Mouse (Mus musculus) midbrain, postnatal 0 days (tissue): ENCODE measurements around the gene Lrrfip1. TPM values are rescaled to one million over a fixed set of nuclear protein-coding genes. Genes with fewer than 3 reads are reported as not detected.
A peak's percentile ranks its signal among the peaks of the same experiment; 100 is the strongest.

Experiments
- ATAC-seq: fragments of 200-750 bp; cut with Nextera tagmentation; 2 replicates; pipeline ENCODE4 v1.8.0; 2017; ENCODE audit warnings: moderate number of reproducible peaks, mild to moderate bottlenecking, moderate TSS enrichment, moderate library complexity; ENCODE audit not compliant: low FRiP score
- DNase-seq: peaks from one replicate; pipeline ENCODE4 v3.0.0-alpha.2; 2015; ENCODE audit warnings: low spot score
- H3K27ac ChIP-seq: fragments of 300-500 bp; sonication (generic); 2 replicates; pipeline ENCODE4 v1.5.1; 2014; ENCODE audit warnings: low read depth, mild to moderate bottlenecking, low read length, mixed read lengths
- H3K27me3 ChIP-seq: fragments of 300-500 bp; sonication (generic); 2 replicates; pipeline ENCODE4 v1.6.1; 2014; ENCODE audit warnings: low read length, control low read depth, mixed read lengths; ENCODE audit not compliant: insufficient read depth
- H3K36me3 ChIP-seq: fragments of 300-500 bp; sonication (generic); 2 replicates; pipeline ENCODE4 v1.6.1; 2014; ENCODE audit warnings: low read length, control low read depth, mixed read lengths; ENCODE audit not compliant: insufficient read depth
- H3K4me1 ChIP-seq: fragments of 300-500 bp; sonication (generic); 2 replicates; pipeline ENCODE4 v1.6.1; 2014; ENCODE audit warnings: mild to moderate bottlenecking, control low read depth, antibody characterized with exemption, low read length, mixed read lengths; ENCODE audit not compliant: insufficient read depth
- H3K4me2 ChIP-seq: fragments of 300-500 bp; sonication (generic); 2 replicates; pipeline ENCODE4 v1.6.1; 2014; ENCODE audit warnings: low read depth, mild to moderate bottlenecking, low read length, mixed read lengths; ENCODE audit not compliant: poor library complexity, severe bottlenecking
- H3K4me3 ChIP-seq: fragments of 300-500 bp; sonication (generic); 2 replicates; pipeline ENCODE4 v1.5.1; 2014; ENCODE audit warnings: low read depth, mild to moderate bottlenecking, low read length, moderate library complexity
- H3K9ac ChIP-seq: fragments of 300-500 bp; sonication (generic); replicated peaks from 2 replicates; pipeline ENCODE4 v1.6.1; 2014; ENCODE audit warnings: mild to moderate bottlenecking, low read length, moderate library complexity, mixed read lengths; ENCODE audit not compliant: poor library complexity, severe bottlenecking
- H3K9me3 ChIP-seq: fragments of 300-500 bp; sonication (generic); 2 replicates; pipeline ENCODE4 v1.6.1; 2016; ENCODE audit warnings: low read length, control low read depth
- CTCF ChIP-seq: IDR thresholded peaks from 2 replicates; pipeline ENCODE4 v1.5.1; 2016; ENCODE audit warnings: antibody characterized with exemption, mild to moderate bottlenecking
- WGBS: fragments of 180-500 bp; shearing (Covaris S2); extraction: QIAGEN DNeasy Blood & Tissue Kit; methylation state at CpG from one replicate; pipeline ENCODE4 v1.1.7; 2014; 5-methylcytosine and 5-hydroxymethylcytosine counted together
- polyA plus RNA-seq: library from polyadenylated mRNA; unstranded; fragments of >200 nt; fragmentation: Nextera tagmentation; extraction: Ambion mirVana; gene quantifications from 2 replicates; pipeline ENCODE4 v1.2.1, GENCODE M21; 2015
- total RNA-seq: library from RNA; depleted of rRNA; stranded (reverse); fragments of >200 nt; gene quantifications from 2 replicates; pipeline ENCODE4 v1.2.3, GENCODE M21; 2014; rRNA removed

Gene Lrrfip1
- 26.7 and 34.2 TPM in 2 replicates for total RNA-seq
- polyA plus RNA-seq = 41.4 and 48.9 TPM in 2 replicates

GRCm38 (mm10) chr1:90998268-90998890 lies at the start of gene Lrrfip1:
Gene Lrrfip1, plus strand, starts transcription at chr1:90998737.
- H3K4me2 ChIP-seq = peak within 1 kb of the TSS; percentile 86
- H3K4me1 ChIP-seq = peaks cover 12% of the 10 kb centered on the region; the same call in 1 of the 2 replicates
- peak within 1 kb of the TSS; percentile 87 for H3K9ac ChIP-seq
- no peaks in the 10 kb centered on the region for H3K36me3 ChIP-seq
- DNase-seq (peak; percentile 63), ATAC-seq (peak; percentile 87)
- 2% methylated on average over 59 of the region's 59 CpGs for WGBS
- no peaks in the 10 kb centered on the region for H3K9me3 ChIP-seq
- peak within 1 kb of the TSS; percentile 69 for H3K27ac ChIP-seq
- TF ChIP-seq CTCF = no peak
- peak within 1 kb of the TSS; percentile 87 for H3K4me3 ChIP-seq
- H3K27me3 ChIP-seq = no peaks in the 10 kb centered on the region

DNA sequence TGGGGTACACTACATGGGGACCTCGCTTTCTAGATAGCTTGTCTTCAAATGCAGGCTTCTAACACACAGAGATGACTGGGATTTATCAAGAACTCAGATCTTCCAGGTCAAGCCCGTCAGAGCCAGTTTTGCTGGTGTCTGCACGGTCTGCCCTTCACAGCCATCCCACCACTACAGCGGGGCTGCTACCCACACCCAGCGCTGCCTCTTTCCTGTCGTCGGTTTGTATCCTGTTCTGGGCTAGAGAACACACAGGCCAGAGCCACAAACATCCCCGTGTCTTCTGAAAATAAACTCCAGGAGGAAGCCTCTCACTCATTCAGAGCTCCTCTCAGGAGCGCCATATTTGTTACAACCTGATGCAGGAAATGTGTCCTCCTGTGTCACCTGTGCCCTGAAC lies 49.2 kb upstream of the Lrrfip1 start:
- WGBS = 71% methylated on average over 9 of the region's 9 CpGs
- DNase-seq (no peak), ATAC-seq (no peak)
- Histone ChIP-seq H3K9ac (no peak overlapping the region), H3K27ac (no peak overlapping the region), H3K36me3 (no peaks in the 10 kb centered on the region), H3K27me3 (no peaks in the 10 kb centered on the region), H3K4me1 (no peaks in the 10 kb centered on the region), H3K9me3 (no peaks in the 10 kb centered on the region), H3K4me3 (no peak overlapping the region), H3K4me2 (no peak overlapping the region)
- TF ChIP-seq CTCF = no peak

GRCm38 (mm10) chr1:90951670-90952069 lies 46.9 kb upstream of the Lrrfip1 start:
- 88% methylated on average over 7 of the region's 7 CpGs for WGBS
- no peaks in the 10 kb centered on the region for H3K4me1 ChIP-seq
- ATAC-seq (no peak), DNase-seq (no peak)
- TF ChIP-seq CTCF = no peak
- no peaks in the 10 kb centered on the region for H3K36me3 ChIP-seq
- H3K9ac ChIP-seq = no peak overlapping the region
- H3K27me3 ChIP-seq = no peaks in the 10 kb centered on the region
- H3K9me3 ChIP-seq = no peaks in the 10 kb centered on the region
- no peak overlapping the region for H3K4me3 ChIP-seq
- no peak overlapping the region for H3K27ac ChIP-seq
- no peak overlapping the region for H3K4me2 ChIP-seq

- no peak for DNase-seq
- TF ChIP-seq CTCF = no peak
- Histone ChIP-seq H3K9ac (no peak within 1 kb of the TSS), H3K27me3 (no peaks in the 10 kb centered on the region), H3K27ac (no peak within 1 kb of the TSS), H3K4me2 (no peak within 1 kb of the TSS), H3K36me3 (no peaks in the 10 kb centered on the region), H3K4me1 (no peaks in the 10 kb centered on the region), H3K4me3 (no peak within 1 kb of the TSS), H3K9me3 (no peaks in the 10 kb centered on the region)
- no peak for ATAC-seq
- WGBS = 79% methylated on average over 8 of the region's 8 CpGs
These were observed 45.7 kb upstream of the Lrrfip1 start, which contains the start of gene Prlh for GRCm38 (mm10) chr1:90952808-90953207. Gene Prlh, plus strand, starts transcription at chr1:90953108.

GRCm38 (mm10) chr1:90953688-90954087 lies 44.8 kb upstream of the Lrrfip1 start:
- H3K36me3 ChIP-seq = no peaks in the 10 kb centered on the region
- WGBS = 50% methylated on average over 11 of the region's 11 CpGs

DNA sequence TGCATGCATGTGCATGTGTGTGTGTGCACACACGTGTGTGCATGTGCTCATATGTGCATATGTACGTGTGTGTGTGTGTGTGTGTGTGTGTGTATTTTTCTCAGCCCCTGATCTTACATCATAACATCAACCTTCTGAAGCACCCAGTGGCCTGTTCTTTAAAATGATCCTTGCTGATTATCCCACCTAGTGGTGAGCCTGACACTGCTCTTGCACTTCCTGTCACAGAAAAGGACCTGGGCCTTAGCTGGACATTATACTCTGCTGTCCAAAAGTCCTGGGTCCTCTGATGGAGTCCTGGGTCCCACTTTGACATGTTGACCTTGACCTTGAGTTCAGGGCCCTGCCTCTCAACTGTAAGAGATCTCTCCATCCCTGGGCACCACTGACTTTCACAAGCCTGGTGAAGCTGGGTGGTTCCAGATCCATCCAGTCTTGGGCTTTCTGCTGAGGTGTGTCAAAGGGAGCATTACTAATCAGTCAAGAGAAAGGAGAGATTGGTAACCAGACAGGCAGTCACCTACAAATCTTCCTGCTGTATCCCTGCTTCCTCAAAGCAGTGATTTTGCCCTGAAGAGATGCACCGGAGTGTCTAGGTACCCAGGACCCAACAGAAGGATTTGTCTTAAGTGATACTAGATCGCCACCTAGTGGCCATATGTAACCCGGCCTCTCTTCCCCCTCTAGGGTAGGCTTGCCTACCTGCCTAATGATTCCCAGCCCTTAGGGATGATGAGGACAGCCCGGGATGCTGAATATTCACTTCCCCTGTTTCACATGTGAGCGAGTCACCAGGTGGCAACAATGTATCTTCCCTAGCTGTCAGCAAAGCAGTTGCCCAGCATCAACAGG lies 42.1 kb upstream of the Lrrfip1 start:
- Histone ChIP-seq H3K27ac (no peak overlapping the region), H3K4me2 (no peak overlapping the region), H3K9me3 (no peaks in the 10 kb centered on the region), H3K4me3 (no peak overlapping the region), H3K27me3 (no peaks in the 10 kb centered on the region), H3K9ac (no peak overlapping the region), H3K4me1 (no peaks in the 10 kb centered on the region), H3K36me3 (no peaks in the 10 kb centered on the region)
- WGBS = 38% methylated on average over 7 of the region's 7 CpGs
- peak; percentile 89 for TF ChIP-seq CTCF
- peak; percentile 89 for DNase-seq
- peak; percentile 68; the same call in 1 of the 2 replicates for ATAC-seq

More at GRCm38 (mm10) chr1:90953688-90954087, 44.8 kb upstream of the Lrrfip1 start:
- H3K27ac ChIP-seq = no peak overlapping the region
- no peak overlapping the region for H3K4me3 ChIP-seq
- DNase-seq = peak; percentile 47
- no peaks in the 10 kb centered on the region for H3K27me3 ChIP-seq
- no peak overlapping the region for H3K4me2 ChIP-seq
- 0 out of 2 replicates have a peak, but pooled peaks have one; percentile 16 for ATAC-seq
- no peak overlapping the region for H3K9ac ChIP-seq
- TF ChIP-seq CTCF = no peak
- no peaks in the 10 kb centered on the region for H3K9me3 ChIP-seq
- no peaks in the 10 kb centered on the region for H3K4me1 ChIP-seq
